Mouse (Mus musculus) lung, postnatal 36 days (tissue): Measurements from ENCODE around the gene Zfp687.
"Not testable (repeated sequence)": the region's sequence is repeated elsewhere in the genome, so short reads cannot be mapped to it uniquely, and the experiment has no call there.

Source experiments
- DNase-seq: peaks from one replicate; pipeline ENCODE4 v3.0.0; 2022; ENCODE audit warnings: mixed read lengths

Zfp687 gene

DNA sequence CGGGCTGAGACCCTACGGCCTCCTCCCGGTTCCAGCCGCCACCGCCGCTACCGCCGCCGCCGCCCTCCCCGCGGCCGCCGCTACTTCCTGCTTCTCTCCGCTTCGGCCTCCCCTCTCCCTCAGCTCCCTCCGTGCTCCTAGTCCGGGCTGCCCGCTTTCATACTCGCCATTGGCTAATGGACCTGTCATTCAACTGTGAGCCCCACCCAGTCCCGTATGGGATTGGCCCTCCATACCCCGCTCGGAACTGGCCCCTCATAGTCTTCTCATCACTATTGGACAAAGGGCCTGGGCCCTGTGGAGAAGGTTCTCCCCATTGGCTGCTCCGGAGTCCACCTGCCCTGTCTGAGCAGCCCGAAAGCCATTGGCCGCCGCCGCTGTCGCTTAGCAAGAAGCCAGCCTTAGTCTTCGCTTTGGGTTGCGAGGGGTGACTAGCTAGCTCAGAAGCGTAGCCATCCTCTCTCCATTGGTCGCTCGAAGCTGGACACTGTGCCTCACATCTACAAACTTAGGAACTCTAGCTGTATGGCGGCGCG lies at the start of gene Zfp687:
Gene Zfp687, minus strand, starts transcription at position 112 of the 536 bp plus-strand sequence.
- DNase-seq: peak; percentile 100

DNA sequence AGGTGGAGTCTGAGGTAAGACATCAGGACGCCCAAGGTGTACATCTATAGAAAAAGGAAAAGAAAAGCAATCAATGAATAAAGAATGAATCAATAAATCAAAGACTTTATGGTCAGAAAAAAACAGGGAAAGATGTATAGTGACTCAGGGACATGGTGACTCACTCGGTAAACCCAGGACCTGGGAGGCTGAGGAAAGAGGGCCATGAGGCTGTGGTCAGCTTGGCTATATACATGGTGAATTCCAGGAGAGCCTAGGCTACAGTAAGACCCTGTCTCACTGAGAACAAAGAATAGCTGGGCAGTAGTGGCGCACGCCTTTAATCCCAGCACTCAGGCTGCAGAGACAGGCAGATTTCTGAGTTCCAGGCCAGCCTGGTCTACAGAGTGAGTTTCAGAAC lies 48.5 kb upstream of the Zfp687 start:
- no peak for DNase-seq

GRCm38 (mm10) chr3:95058078-95058477 lies 42.8 kb upstream of the Zfp687 start:
- no peak for DNase-seq

DNA sequence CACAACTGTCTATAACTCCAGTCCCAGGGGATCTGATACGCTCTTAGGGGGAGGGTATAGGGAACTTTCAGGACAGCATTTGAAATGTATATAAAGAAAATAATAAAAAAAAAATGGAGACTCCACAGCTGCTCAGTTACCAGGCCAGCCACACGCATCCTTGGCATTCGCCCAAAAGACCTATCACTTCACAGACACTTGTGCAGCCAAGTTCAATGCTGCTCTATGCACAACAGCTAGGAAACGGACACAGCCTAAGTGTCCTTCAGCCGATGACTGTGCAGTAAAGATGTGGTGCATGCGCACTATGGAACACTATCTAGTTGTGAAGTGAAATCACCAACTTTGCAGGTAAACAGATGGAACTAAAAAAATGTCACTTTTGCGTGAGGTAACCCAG lies 41.0 kb upstream of the Zfp687 start:
- no peak for DNase-seq

GRCm38 (mm10) chr3:95054481-95055260 lies 39.4 kb upstream of the Zfp687 start:
- DNase-seq: no peak

DNA sequence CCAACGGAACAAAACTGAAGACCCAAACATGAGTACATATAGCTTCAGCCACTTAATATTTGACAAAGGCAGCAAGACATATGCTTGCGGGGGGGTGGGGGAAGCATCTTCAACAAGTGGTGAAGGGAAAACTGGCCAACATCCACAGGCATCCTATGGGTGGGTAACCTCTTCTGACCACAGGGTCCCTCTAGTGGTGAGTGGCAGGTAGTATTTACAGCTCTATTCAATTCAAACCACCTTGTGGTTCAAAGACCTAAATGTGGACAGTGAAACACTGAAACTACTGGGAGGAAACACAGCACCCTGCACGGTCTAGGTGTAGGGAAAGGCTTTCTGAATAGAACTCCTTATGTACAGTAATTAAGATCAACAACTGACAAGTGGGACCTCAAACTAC lies 38.5 kb upstream of the Zfp687 start:
- DNase-seq: peak; percentile 60

DNA sequence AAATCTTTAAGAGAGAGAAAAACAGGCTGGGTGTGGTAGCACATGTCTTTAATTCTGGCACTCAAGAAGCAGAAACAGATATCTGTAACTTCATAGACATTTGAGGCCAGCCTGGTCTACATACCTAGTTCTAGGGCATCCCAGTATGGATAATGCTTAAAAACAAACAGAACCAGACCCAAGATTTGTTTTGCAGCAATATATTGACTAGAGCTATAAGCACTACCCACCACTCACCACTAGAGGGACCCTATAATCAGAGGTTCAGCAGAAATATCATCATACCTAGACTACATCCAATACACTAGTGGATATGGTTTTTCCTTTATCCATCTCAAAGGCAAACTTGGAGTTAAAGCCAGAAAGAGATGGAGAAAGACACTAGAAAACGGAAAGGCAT lies 37.7 kb upstream of the Zfp687 start:
- peak; percentile 86 for DNase-seq

- DNase-seq: no peak
These were observed 32.7 kb upstream of the Zfp687 start for GRCm38 (mm10) chr3:95047914-95048313.

DNA sequence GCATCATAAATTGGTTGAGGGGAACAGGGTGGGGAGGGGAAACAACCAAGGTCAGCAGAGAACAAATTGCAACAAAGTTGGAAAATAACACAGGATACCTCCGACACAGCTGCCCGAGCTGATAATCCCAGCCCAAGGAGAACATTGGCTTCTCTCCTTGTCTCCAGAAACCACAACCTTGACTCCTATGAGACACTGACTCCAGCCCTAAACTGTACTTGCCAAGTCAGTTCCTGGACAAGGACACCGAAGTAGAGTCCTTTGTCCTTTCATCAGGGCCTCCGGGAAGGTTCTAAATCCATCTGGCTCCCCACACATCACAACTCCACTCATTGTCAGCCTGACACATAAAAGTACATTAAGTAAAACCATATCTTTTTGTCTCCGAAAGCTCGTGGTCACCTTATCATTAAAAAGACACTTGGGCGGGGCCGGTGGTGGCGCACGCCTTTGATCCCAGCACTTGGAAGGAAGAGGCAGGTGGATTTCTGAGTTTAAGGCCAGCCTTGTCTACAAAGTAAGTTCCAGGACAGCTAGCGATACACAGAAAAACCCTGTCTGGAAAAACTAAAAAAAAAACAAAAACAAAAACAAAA lies 31.3 kb upstream of the Zfp687 start:
- no peak for DNase-seq

- DNase-seq: no peak
These were observed 28.0 kb upstream of the Zfp687 start for GRCm38 (mm10) chr3:95043251-95043650.

- no peak for DNase-seq
These were observed 27.6 kb upstream of the Zfp687 start for GRCm38 (mm10) chr3:95042838-95043229.

- DNase-seq: peak; percentile 99
These were observed 27.1 kb upstream of the Zfp687 start, which contains the start of gene Psmd4 for GRCm38 (mm10) chr3:95042166-95042837. Psmd4 (minus strand) TSS chr3:95042614.

- no peak for DNase-seq
These were observed 26.4 kb upstream of the Zfp687 start for GRCm38 (mm10) chr3:95041625-95042024.

- DNase-seq: no peak
These were observed 14.7 kb upstream of the Zfp687 start for GRCm38 (mm10) chr3:95029953-95030352.

GRCm38 (mm10) chr3:95029291-95029827 lies 14.1 kb upstream of the Zfp687 start:
- DNase-seq: not testable (repeated sequence)

- DNase-seq: peak; percentile 15
These were observed 13.4 kb upstream of the Zfp687 start for GRCm38 (mm10) chr3:95028603-95029002.

DNA sequence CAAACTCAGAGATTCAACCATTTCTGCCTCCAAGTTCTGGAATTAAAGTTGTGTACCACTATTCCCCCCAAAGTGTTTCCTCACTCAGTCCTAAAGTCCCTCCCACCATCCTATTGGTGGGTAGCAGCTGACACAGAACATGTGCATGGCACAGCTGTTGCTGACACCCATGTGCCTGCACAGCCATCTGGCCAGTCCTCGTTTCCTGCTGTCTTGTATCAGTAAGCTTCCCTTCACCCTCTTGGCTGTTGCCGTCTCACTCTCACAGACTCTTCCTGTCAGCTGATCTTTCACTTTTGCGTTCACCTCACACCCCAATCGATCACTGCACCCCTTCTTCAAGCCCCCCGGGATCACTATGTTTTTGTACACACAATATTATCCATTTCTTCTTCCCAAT lies 12.5 kb upstream of the Zfp687 start:
- peak; percentile 29 for DNase-seq

DNA sequence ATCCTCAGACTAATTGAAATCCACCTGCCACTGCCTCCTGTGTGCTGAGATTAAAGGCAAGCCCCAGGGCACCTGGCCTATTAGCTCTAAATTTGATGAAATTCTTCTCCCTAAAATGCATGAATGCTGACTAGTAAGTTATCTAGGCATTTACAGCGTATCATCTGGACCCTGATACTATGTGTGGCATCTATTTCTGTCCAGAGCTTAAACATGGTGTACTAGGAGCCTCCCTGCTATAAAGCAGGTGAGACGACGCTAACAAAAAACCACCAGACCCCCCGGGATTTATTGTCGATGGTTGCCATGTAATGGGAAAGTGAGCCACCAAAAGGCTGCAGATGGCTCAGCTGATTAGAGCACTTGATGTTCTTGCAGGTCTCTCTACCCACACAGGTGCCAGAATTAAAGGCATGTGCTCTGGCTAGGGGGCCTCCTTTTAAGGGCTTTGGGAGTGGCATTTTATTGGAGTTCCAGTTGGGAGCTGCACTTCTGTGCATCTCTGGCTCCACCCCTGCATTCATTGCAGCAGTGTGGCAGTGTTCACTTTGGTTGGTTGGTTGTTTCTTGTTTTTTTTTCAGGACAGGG lies 11.9 kb upstream of the Zfp687 start:
- DNase-seq: no peak

DNA sequence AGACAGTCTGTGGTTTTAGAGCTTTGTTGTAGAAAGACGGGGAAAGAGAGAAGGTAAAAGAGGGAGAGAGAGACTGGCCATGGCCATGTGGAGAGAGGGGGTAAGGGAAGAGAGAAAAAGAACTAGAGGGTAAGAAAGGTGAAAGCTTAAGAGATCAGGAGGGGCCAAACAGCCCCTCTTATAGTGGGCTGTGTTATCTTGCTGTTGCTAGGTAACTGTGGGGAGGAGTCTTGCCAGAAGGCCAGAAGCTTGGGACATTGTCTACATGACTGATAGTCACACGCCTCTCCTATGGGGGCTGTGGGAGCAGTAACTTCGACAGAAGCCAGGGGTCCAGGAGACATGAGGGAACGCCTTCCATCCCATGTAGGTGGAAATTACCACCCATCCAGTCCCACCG lies 10.0 kb upstream of the Zfp687 start:
- DNase-seq: peak; percentile 20

DNA sequence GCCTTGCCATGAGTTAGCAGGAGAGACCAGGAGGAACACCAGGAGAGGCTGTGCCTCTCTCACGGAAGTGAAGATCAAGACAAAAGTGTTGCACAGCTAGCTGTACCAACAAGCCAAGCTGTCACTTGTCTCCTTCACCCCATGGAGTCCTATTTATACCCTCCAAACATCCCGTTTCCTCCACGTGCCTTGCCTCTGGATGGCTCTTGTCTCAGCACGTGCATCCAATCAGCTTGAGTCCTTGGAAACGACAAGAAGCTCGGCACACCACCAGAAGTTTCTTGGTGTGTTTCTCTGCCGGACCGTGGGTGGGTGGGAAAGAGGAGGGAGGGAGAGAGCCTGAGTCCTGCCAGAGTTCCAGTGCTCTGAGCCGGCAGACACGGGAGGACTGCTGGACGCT lies 9.3 kb upstream of the Zfp687 start:
- peak; percentile 87 for DNase-seq

DNA sequence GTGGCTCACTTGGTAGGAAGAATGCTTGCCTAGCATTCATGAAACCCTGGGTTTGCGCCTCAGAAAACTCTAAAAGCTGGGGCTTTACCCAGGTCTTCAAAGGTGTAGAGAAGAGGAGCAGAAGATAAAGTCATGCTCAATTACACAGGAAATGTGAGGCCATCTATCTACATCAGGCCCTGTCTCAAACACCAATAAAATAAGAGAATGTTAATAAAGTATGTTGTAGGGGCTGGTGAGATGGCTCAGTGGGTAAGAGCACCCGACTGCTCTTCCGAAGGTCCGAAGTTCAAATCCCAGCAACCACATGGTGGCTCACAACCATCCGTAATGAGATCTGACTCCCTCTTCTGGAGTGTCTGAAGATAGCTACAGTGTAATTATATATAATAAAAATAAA lies 5.7 kb upstream of the Zfp687 start:
- not testable (repeated sequence) for DNase-seq

GRCm38 (mm10) chr3:95018741-95019140 lies 3.5 kb upstream of the Zfp687 start:
- DNase-seq: peak; percentile 11

GRCm38 (mm10) chr3:95016532-95017056 lies 1.3 kb upstream of the Zfp687 start:
- no peak for DNase-seq
